In the genomic region with DNA sequence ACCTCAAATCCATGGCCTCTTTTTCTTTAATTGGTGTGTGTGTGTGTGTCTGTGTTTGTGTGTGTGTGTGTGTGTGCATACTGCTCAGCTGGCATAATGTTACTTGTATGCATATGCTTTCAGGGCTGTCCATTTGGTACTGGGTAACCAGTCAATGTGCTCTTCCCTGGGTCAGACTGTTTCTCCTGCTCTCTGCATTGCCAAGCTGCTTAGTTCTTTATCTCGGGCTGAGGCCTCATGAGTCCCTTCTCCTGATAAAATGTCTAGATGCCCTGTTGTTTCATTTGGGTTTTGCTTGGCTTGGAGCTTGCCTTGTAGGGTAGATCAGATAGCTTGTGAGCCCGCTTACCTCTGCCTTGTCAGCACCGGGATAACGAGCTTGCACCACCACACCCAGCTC, we compare ENCODE assay signal across 30 mouse cellular contexts. TPM values are rescaled to one million over a fixed set of nuclear protein-coding genes. Genes with fewer than 3 reads are reported as not detected.
DNase-seq lines count a peak whose midpoint lies in the region; ATAC-seq and TF ChIP-seq lines count a peak whose summit lies in the region.
"Had no signal": no experiment of that assay in that cellular context is flagged by ENCODE, and none has a peak within 500 bp of the region (broad histone marks: within the 10 kb centered on the region; RNA-seq: fewer than 3 reads in every experiment).

No protein-coding gene starts in this region.

- no peaks in the 10 kb centered on the region for H3K36me3 ChIP-seq in heart, embryonic 12.5 days
- H3K36me3 ChIP-seq in liver, adult 2 months (ENCODE audit: control insufficient read depth, insufficient read depth, low read length): peaks cover 6% of the 10 kb centered on the region; the same call in 1 of the 2 replicates
- no peaks in the 10 kb centered on the region for H3K36me3 ChIP-seq in liver, embryonic 12.5 days
- H3K36me3 ChIP-seq in MEL (ENCODE audit: control insufficient read depth in 1 of 2, insufficient read depth in 2 of 2, low read length in 2 of 2): no peaks in the 10 kb centered on the region
- H3K36me3 ChIP-seq in midbrain, embryonic 14.5 days (ENCODE audit: control insufficient read depth, insufficient read depth, low read length): no peaks in the 10 kb centered on the region
- H3K36me3 ChIP-seq: embryonic facial prominence, embryonic 13.5 days; embryonic facial prominence, embryonic 15.5 days; forebrain, embryonic 10.5 days; forebrain, embryonic 12.5 days; G1E had no signal

- no peak for TF ChIP-seq POLR2A in liver, adult 2 months (IDR thresholded peaks at IDR 0.05; ENCODE audit: extremely low read depth, insufficient read depth, low read length)
- no peak for TF ChIP-seq POLR2A in MEL (IDR thresholded peaks at IDR 0.05; ENCODE audit: control insufficient read depth in 1 of 2, insufficient read depth in 1 of 2, low read depth in 1 of 2, low read length in 2 of 2, poor library complexity in 1 of 2)

- no peak overlapping the region for H3K27ac ChIP-seq in heart, embryonic 12.5 days (ENCODE audit: poor library complexity, severe bottlenecking)
- H3K27ac ChIP-seq in liver, adult 2 months (replicated peaks; ENCODE audit: insufficient read depth, low read depth, low read length): peak overlapping the region; percentile 55
- H3K27ac ChIP-seq in liver, embryonic 12.5 days: no peak overlapping the region
- H3K27ac ChIP-seq in MEL (ENCODE audit: control insufficient read depth, low read depth, low read length): no peak overlapping the region
- no peak overlapping the region for H3K27ac ChIP-seq in midbrain, embryonic 14.5 days (replicated peaks; ENCODE audit: low read depth, low read length)
- H3K27ac ChIP-seq: embryonic facial prominence, embryonic 13.5 days; embryonic facial prominence, embryonic 15.5 days; forebrain, embryonic 10.5 days; forebrain, embryonic 12.5 days had no signal

- no peak for TF ChIP-seq EP300 in MEL (IDR thresholded peaks at IDR 0.05; ENCODE audit: low read depth in 1 of 2, low read length in 2 of 2)

- no peaks in the 10 kb centered on the region for H3K9me3 ChIP-seq in heart, embryonic 12.5 days (replicated peaks)
- H3K9me3 ChIP-seq in liver, embryonic 12.5 days (replicated peaks): no peaks in the 10 kb centered on the region
- no peaks in the 10 kb centered on the region for H3K9me3 ChIP-seq in MEL (replicated peaks; ENCODE audit: insufficient read depth, low read length)
- no peaks in the 10 kb centered on the region for H3K9me3 ChIP-seq in midbrain, embryonic 14.5 days (ENCODE audit: control insufficient read depth, low read length)
- H3K9me3 ChIP-seq: embryonic facial prominence, embryonic 13.5 days; embryonic facial prominence, embryonic 15.5 days; forebrain, embryonic 10.5 days; forebrain, embryonic 12.5 days; G1E had no signal

- 0 out of 2 replicates have a peak, but pooled peaks cover 3% of the 10 kb centered on the region for H3K79me2 ChIP-seq in liver, adult 2 months (ENCODE audit: control insufficient read depth, insufficient read depth, low read length)
- H3K79me2 ChIP-seq in MEL (ENCODE audit: control insufficient read depth, insufficient read depth, low read length, poor library complexity): no peaks in the 10 kb centered on the region

- no peak overlapping the region for H3K4me2 ChIP-seq in heart, embryonic 12.5 days
- H3K4me2 ChIP-seq in liver, embryonic 12.5 days: no peak overlapping the region
- H3K4me2 ChIP-seq in midbrain, embryonic 14.5 days (ENCODE audit: low read length): no peak overlapping the region
- H3K4me2 ChIP-seq: embryonic facial prominence, embryonic 13.5 days; embryonic facial prominence, embryonic 15.5 days; forebrain, embryonic 12.5 days had no signal

- no peak for ATAC-seq in heart, embryonic 12.5 days (ENCODE audit: insufficient number of reproducible peaks, low FRiP score)
- no peak for ATAC-seq in liver, embryonic 12.5 days
- ATAC-seq in midbrain, embryonic 14.5 days (ENCODE audit: low FRiP score, low TSS enrichment): no peak
- ATAC-seq: CD4-positive, CD25-positive, alpha-beta regulatory T cell, adult 4 months; forebrain, embryonic 14.5 days had no signal

- H3K4me3 ChIP-seq in heart, embryonic 12.5 days: no peak overlapping the region
- peak overlapping the region; percentile 0; the same call in 1 of the 2 replicates for H3K4me3 ChIP-seq in liver, adult 2 months (ENCODE audit: insufficient read depth, low read depth, low read length)
- H3K4me3 ChIP-seq in liver, embryonic 12.5 days: no peak overlapping the region
- H3K4me3 ChIP-seq in MEL (ENCODE audit: control insufficient read depth in 1 of 2, insufficient read depth in 1 of 2, low read depth in 2 of 2, low read length in 2 of 2): peak overlapping the region in 1 of 2 experiments; percentile 20; a peak in 1 of 4 replicates
- no peak overlapping the region for H3K4me3 ChIP-seq in midbrain, embryonic 14.5 days (replicated peaks; ENCODE audit: low read depth, low read length)
- H3K4me3 ChIP-seq: embryonic facial prominence, embryonic 13.5 days; embryonic facial prominence, embryonic 15.5 days; erythroblast, embryonic 14.5 days; forebrain, embryonic 10.5 days; forebrain, embryonic 12.5 days had no signal

- no peak overlapping the region for H3K9ac ChIP-seq in heart, embryonic 12.5 days
- H3K9ac ChIP-seq in liver, adult 2 months (ENCODE audit: low read depth, low read length): peak overlapping the region; percentile 32
- H3K9ac ChIP-seq in liver, embryonic 12.5 days: no peak overlapping the region
- no peak overlapping the region for H3K9ac ChIP-seq in MEL (ENCODE audit: control insufficient read depth, low read depth, low read length, poor library complexity, severe bottlenecking)
- H3K9ac ChIP-seq in midbrain, embryonic 14.5 days (replicated peaks; ENCODE audit: low read length): no peak overlapping the region
- H3K9ac ChIP-seq: embryonic facial prominence, embryonic 13.5 days; embryonic facial prominence, embryonic 15.5 days; forebrain, embryonic 12.5 days had no signal

- 31% methylated on average over 4 of the region's 4 CpGs for WGBS in heart, embryonic 12.5 days
- WGBS in liver, adult 2 months: 33% methylated on average over 4 of the region's 4 CpGs
- WGBS in liver, embryonic 12.5 days (ENCODE audit: insufficient replicate concordance): 64% methylated on average over 4 of the region's 4 CpGs
- WGBS in midbrain, embryonic 14.5 days: 91% methylated on average over 4 of the region's 4 CpGs

- peaks cover 8% of the 10 kb centered on the region for H3K4me1 ChIP-seq in heart, embryonic 12.5 days (replicated peaks)
- H3K4me1 ChIP-seq in liver, adult 2 months (ENCODE audit: control insufficient read depth, insufficient read depth, low read length): peaks cover 17% of the 10 kb centered on the region
- 0 out of 2 replicates have a peak, but pooled peaks cover 2% of the 10 kb centered on the region for H3K4me1 ChIP-seq in liver, embryonic 12.5 days
- peaks cover 2 to 8% of the 10 kb centered on the region in 2 experiments; a peak in 3 of 4 replicates for H3K4me1 ChIP-seq in MEL (ENCODE audit: control insufficient read depth in 1 of 2, insufficient read depth in 2 of 2, low read length in 2 of 2)
- no peaks in the 10 kb centered on the region for H3K4me1 ChIP-seq in midbrain, embryonic 14.5 days (ENCODE audit: control insufficient read depth, insufficient read depth, low read length)
- H3K4me1 ChIP-seq: embryonic facial prominence, embryonic 13.5 days; embryonic facial prominence, embryonic 15.5 days; forebrain, embryonic 12.5 days had no signal

- TF ChIP-seq RAD21 in MEL (IDR thresholded peaks at IDR 0.05; ENCODE audit: low read depth, low read length): no peak

- no peak for TF ChIP-seq CTCF in liver, adult 2 months (IDR thresholded peaks at IDR 0.05; ENCODE audit: low read depth, low read length)
- no peak for TF ChIP-seq CTCF in MEL (IDR thresholded peaks at IDR 0.05 in 2 of 3, conservative IDR thresholded peaks at IDR 0.05 in 1 of 3; ENCODE audit: control insufficient read depth in 1 of 3, insufficient read depth in 1 of 3, low read depth in 2 of 3, low read length in 3 of 3, poor library complexity in 1 of 3, severe bottlenecking in 1 of 3)

- peak; percentile 54 for DNase-seq in heart, adult 11 months
- DNase-seq in liver, adult 2 months (ENCODE audit: extremely low read depth, low read depth, low spot score): peak; percentile 61
- DNase-seq in MEL (ENCODE audit: low read depth, low spot score): peak; percentile 10
- DNase-seq in retina, postnatal 1 day: peak; percentile 37
- no peak for DNase-seq in midbrain, embryonic 14.5 days
- DNase-seq: adrenal gland, adult 2 months; adrenal gland, postnatal 10 days; adrenal gland, postnatal 25 days; B cell, adult 2 months; cerebellum, adult 11 months; cerebellum, adult 18-20 months; cerebellum, adult 8-10 months; cerebellum, adult 9-11 months; cerebellum, postnatal 14 days; cerebellum, postnatal 36 days; embryo, embryonic 11 days had no signal

- H3K27me3 ChIP-seq in heart, embryonic 12.5 days (replicated peaks): no peaks in the 10 kb centered on the region
- no peaks in the 10 kb centered on the region for H3K27me3 ChIP-seq in liver, adult 2 months (ENCODE audit: control insufficient read depth, insufficient read depth, low read length)
- no peaks in the 10 kb centered on the region for H3K27me3 ChIP-seq in liver, embryonic 12.5 days (replicated peaks)
- no peaks in the 10 kb centered on the region for H3K27me3 ChIP-seq in MEL (ENCODE audit: control insufficient read depth in 1 of 2, insufficient read depth in 2 of 2, low read length in 2 of 2)
- H3K27me3 ChIP-seq in midbrain, embryonic 14.5 days (ENCODE audit: control insufficient read depth, insufficient read depth, low read length): no peaks in the 10 kb centered on the region
- H3K27me3 ChIP-seq: CH12.LX; embryonic facial prominence, embryonic 13.5 days; embryonic facial prominence, embryonic 15.5 days; forebrain, embryonic 12.5 days had no signal

RNA-seq across cellular contexts. Expression of gene 5830473C10Rik, which starts 2.0 kb away (rescaled TPM):
- polyA plus RNA-seq in heart, embryonic 12.5 days (2016; fragmentation: Nextera tagmentation; extraction: Ambion mirVana): not detected in 2 replicates
- total RNA-seq in liver, adult 2 months (2014; rRNA removed): 22.2 and 39.4 TPM in 2 replicates
- 20.6 and 36.0 TPM in 2 replicates for polyA plus RNA-seq in liver, adult 2 months (2012; rRNA removed)
- polyA plus RNA-seq in liver, embryonic 12.5 days (2016; fragmentation: Nextera tagmentation; extraction: Ambion mirVana): 0.12 and 0.25 TPM in 2 replicates
- 4.9 and 5.9 TPM in 2 replicates for total RNA-seq in MEL (2012; rRNA removed)
- 1 to 10 TPM in 1 of 2 experiments, not detected in 1; 9.3 TPM for polyA plus RNA-seq in MEL (2012; ENCODE audit: insufficient read depth in 1 of 2, insufficient read length in 2 of 2, low read depth in 1 of 2, low replicate concordance in 2 of 2, missing spikeins in 1 of 2)
- polyA plus RNA-seq in midbrain, embryonic 14.5 days (2014; fragmentation: Nextera tagmentation; extraction: Ambion mirVana): not detected in 2 replicates
- total RNA-seq: adrenal gland, postnatal 25 days; G1E had no signal
- polyA plus RNA-seq: adrenal gland, adult 2 months; embryonic facial prominence, embryonic 11.5 days; embryonic facial prominence, embryonic 13.5 days; embryonic facial prominence, embryonic 15.5 days; erythroblast, embryonic 14.5 days; forebrain, embryonic 10.5 days; forebrain, embryonic 12.5 days; forebrain, embryonic 14.5 days; G1E had no signal

RNA-seq across cellular contexts. Expression of gene Afm, which starts 44.1 kb away (rescaled TPM):
- polyA plus RNA-seq in heart, embryonic 12.5 days (2016; fragmentation: Nextera tagmentation; extraction: Ambion mirVana): 0.09 TPM in 1 of 2 replicates, not detected in the other
- total RNA-seq in liver, adult 2 months (2014; rRNA removed): 233 and 234 TPM in 2 replicates
- polyA plus RNA-seq in liver, adult 2 months (2012; rRNA removed): 108 and 116 TPM in 2 replicates
- polyA plus RNA-seq in liver, embryonic 12.5 days (2016; fragmentation: Nextera tagmentation; extraction: Ambion mirVana): 8.1 and 9.2 TPM in 2 replicates
- total RNA-seq in MEL (2012; rRNA removed): not detected in 2 replicates
- not detected for polyA plus RNA-seq in MEL (2012; ENCODE audit: insufficient read depth in 1 of 2, insufficient read length in 2 of 2, low read depth in 1 of 2, low replicate concordance in 2 of 2, missing spikeins in 1 of 2)
- polyA plus RNA-seq in midbrain, embryonic 14.5 days (2014; fragmentation: Nextera tagmentation; extraction: Ambion mirVana): not detected in 2 replicates
- total RNA-seq: adrenal gland, postnatal 25 days; CH12.LX; common myeloid progenitor, adult 5-6 weeks; G1E had no signal
- polyA plus RNA-seq: adrenal gland, adult 2 months; brain, embryonic 14.5 days; CD4-positive, CD25-positive, alpha-beta regulatory T cell, adult 4 months; embryonic facial prominence, embryonic 11.5 days; embryonic facial prominence, embryonic 13.5 days; embryonic facial prominence, embryonic 15.5 days; erythroblast, embryonic 14.5 days; forebrain, embryonic 10.5 days; forebrain, embryonic 12.5 days; forebrain, embryonic 14.5 days; G1E had no signal

Comparison
In these comparisons a context has a peak if more than half of its experiments do, and no peak if none do; other contexts are left out.
1. RNA of gene Afm, which starts 44.1 kb away (polyA plus RNA-seq): 108 to 116 TPM in liver, adult 2 months; 8.1 to 9.2 TPM in liver, embryonic 12.5 days, 0.09 TPM in heart, embryonic 12.5 days, not detected in MEL and not detected in midbrain, embryonic 14.5 days; every median in the first group is over 10 times any median in the second.